Mouse (Mus musculus) forebrain, embryonic 15.5 days (tissue): ENCODE measurements around the gene Dnmbp. TPM values are rescaled to one million over a fixed set of nuclear protein-coding genes. Genes with fewer than 3 reads are reported as not detected.
"Not testable (repeated sequence)": the region's sequence is repeated elsewhere in the genome, so short reads cannot be mapped to it uniquely, and the experiment has no call there.

Experiments
- ATAC-seq: fragments of 200-750 bp; cut with Nextera tagmentation; replicated peaks from 2 replicates; pipeline ENCODE4 v1.8.0; 2017; ENCODE audit warnings: mild to moderate bottlenecking, moderate TSS enrichment, moderate library complexity
- H3K27ac ChIP-seq: fragments of 300-500 bp; sonication (generic); replicated peaks from 2 replicates; pipeline ENCODE4 v1.5.1; 2015; ENCODE audit warnings: mild to moderate bottlenecking, inconsistent platforms
- H3K27me3 ChIP-seq: fragments of 300-500 bp; sonication (generic); 2 replicates; pipeline ENCODE4 v1.6.1; 2015; ENCODE audit warnings: inconsistent platforms
- H3K36me3 ChIP-seq: fragments of 300-500 bp; sonication (generic); 2 replicates; pipeline ENCODE4 v1.6.1; 2015; ENCODE audit warnings: mild to moderate bottlenecking, inconsistent platforms
- H3K4me1 ChIP-seq: fragments of 300-500 bp; sonication (generic); 2 replicates; pipeline ENCODE4 v1.6.1; 2015; ENCODE audit warnings: inconsistent platforms
- H3K4me2 ChIP-seq: fragments of 300-500 bp; sonication (generic); replicated peaks from 2 replicates; pipeline ENCODE4 v1.6.1; 2015; ENCODE audit warnings: mild to moderate bottlenecking, inconsistent platforms
- H3K4me3 ChIP-seq: fragments of 300-500 bp; sonication (generic); 2 replicates; pipeline ENCODE4 v1.5.1; 2015; ENCODE audit warnings: mild to moderate bottlenecking, inconsistent platforms
- H3K9ac ChIP-seq: fragments of 300-500 bp; sonication (generic); replicated peaks from 2 replicates; pipeline ENCODE4 v1.6.1; 2015; ENCODE audit warnings: mild to moderate bottlenecking, inconsistent platforms
- H3K9me3 ChIP-seq: fragments of 300-500 bp; sonication (generic); 2 replicates; pipeline ENCODE4 v1.6.1; 2016; ENCODE audit warnings: inconsistent platforms
- WGBS: fragments of 180-500 bp; shearing (Covaris S2); methylation state at CpG from one replicate; pipeline ENCODE4 v1.1.7; 2015; ENCODE audit warnings: mixed read lengths; 5-methylcytosine and 5-hydroxymethylcytosine counted together
- polyA plus RNA-seq: library from polyadenylated mRNA; unstranded; fragments of >200 nt; fragmentation: Nextera tagmentation; extraction: Ambion mirVana; gene quantifications from 2 replicates; pipeline ENCODE4 v1.2.1, GENCODE M21; 2015

Gene Dnmbp
- polyA plus RNA-seq, 1 experiment from 2014 or later, result 8.7 TPM

DNA sequence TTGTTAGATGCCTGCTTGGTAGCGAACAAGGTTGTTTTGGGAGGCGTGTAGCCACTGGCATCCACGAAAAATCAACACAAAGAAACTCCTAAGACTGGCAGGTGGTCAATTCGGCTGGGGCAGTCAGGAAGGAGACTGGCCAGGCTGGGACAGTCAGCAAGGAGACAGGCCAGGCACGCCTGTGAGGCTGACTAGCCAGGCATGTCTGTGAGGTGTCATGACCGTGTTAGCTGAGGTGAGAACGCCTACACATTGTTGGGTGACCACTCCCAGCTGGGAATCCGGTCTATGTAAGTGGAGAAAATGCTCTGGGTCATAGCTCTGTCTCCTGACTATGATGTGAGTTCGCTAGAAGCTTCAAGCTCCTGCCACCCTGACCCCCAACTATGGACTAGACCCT is 22.8 kb upstream of the Dnmbp start:
- Histone ChIP-seq H3K9ac (no peak overlapping the region), H3K9me3 (no peaks in the 10 kb centered on the region), H3K4me1 (no peaks in the 10 kb centered on the region), H3K4me3 (no peak overlapping the region), H3K27me3 (no peaks in the 10 kb centered on the region), H3K4me2 (no peak overlapping the region), H3K27ac (no peak overlapping the region), H3K36me3 (no peaks in the 10 kb centered on the region)
- 79% methylated on average over 9 of the region's 9 CpGs for whole genome bisulfite sequencing
- no peak for ATAC-seq

DNA sequence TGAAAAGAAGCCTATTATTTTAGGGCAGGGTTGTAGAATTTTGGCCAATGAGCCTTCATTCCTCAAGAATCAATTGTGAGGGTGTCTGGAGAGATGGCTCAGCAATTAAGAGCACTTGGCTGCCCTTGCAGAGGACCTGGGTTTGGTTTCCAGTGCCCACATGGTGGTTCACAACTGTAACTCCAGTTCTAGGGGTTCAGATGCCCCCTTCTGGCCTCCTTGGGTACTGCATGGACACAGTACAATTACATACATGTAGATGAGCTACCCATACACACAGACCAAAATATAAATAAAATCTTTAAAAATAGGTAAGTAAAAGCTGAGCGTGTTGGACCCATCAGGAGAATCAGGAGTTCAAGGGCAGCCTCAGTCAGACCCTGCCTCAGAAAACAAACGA is 21.2 kb upstream of the Dnmbp start:
- no peaks in the 10 kb centered on the region for H3K4me1 ChIP-seq
- no peak overlapping the region for H3K27ac ChIP-seq
- H3K36me3 ChIP-seq, result no peaks in the 10 kb centered on the region
- ATAC-seq, result no peak
- no peaks in the 10 kb centered on the region for H3K9me3 ChIP-seq
- no peak overlapping the region for H3K4me3 ChIP-seq
- no peaks in the 10 kb centered on the region for H3K27me3 ChIP-seq
- no peak overlapping the region for H3K9ac ChIP-seq
- WGBS, result 79% methylated on average over 2 of the region's 2 CpGs
- no peak overlapping the region for H3K4me2 ChIP-seq

DNA sequence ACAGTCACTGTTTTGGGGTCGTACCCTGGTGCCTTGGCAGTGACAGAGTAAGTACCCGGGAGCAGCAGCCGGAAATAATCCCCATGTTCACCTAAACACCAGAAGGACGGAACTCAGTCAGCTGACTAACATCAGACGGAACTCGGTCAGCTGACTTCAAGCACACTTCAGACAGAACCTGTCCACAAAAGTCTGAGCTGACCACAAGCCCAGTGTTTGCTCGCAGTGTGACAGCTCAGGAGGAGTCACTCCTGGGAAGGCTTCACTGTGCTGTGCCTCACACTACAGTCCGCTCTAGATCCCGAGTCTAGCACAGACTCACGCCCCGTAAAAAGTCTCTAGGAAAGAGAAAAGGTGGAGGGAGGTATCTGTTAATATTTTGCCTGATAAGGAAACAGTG is 20.0 kb upstream of the Dnmbp start:
- no peaks in the 10 kb centered on the region for H3K27me3 ChIP-seq
- H3K9me3 ChIP-seq, result no peaks in the 10 kb centered on the region
- no peak for ATAC-seq
- no peak overlapping the region for H3K4me3 ChIP-seq
- no peak overlapping the region for H3K9ac ChIP-seq
- no peaks in the 10 kb centered on the region for H3K4me1 ChIP-seq
- no peak overlapping the region for H3K27ac ChIP-seq
- no peak overlapping the region for H3K4me2 ChIP-seq
- H3K36me3 ChIP-seq, result no peaks in the 10 kb centered on the region
- WGBS, result 89% methylated on average over 11 of the region's 11 CpGs

DNA sequence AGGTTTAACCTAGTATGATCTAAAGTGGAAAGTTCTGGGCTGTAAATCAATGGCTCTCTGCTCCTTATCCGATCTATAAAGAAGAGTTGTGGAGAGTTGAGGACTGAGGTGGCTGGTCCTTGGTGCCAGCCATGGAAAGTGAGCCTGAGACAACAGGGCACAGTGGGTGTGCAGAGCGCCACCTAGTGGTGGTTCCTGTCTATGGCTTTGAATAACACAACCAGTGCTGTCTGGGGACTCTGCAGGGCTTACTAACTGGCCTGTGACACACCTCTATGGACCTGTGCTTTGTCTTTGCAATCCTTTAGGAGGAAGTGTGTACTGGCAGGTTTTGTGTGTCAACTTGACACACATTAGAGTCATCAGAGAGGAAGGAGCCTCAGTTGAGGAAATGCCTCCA is 19.2 kb upstream of the Dnmbp start:
- Histone ChIP-seq H3K4me3 (no peak overlapping the region), H3K4me2 (no peak overlapping the region)
- ATAC-seq, result no peak

DNA sequence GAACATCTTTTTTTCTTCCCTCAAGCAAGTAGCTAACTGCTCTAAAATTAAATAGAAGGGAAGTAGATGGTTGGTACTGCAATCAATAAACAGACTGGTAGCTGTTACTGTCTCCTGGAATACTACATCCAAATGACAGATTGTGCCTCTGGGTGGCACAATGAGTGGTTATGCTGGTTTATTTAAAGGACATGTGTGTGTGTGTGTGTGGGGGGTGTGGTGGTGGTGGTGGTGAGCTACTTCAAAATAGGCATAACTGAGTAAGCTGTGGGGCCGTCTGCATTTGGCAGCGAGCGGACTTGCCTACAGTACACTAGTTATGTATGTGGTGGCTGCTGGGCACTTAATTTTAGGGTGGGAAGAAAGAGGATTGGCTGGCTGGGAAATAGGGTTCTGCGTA is 17.9 kb upstream of the Dnmbp start:
- H3K27me3 ChIP-seq, result no peaks in the 10 kb centered on the region
- no peaks in the 10 kb centered on the region for H3K4me1 ChIP-seq
- no peak for ATAC-seq
- no peak overlapping the region for H3K9ac ChIP-seq
- H3K9me3 ChIP-seq, result no peaks in the 10 kb centered on the region
- no peak overlapping the region for H3K4me2 ChIP-seq
- 88% methylated on average over 4 of the region's 4 CpGs for WGBS
- no peaks in the 10 kb centered on the region for H3K36me3 ChIP-seq
- H3K27ac ChIP-seq, result no peak overlapping the region
- no peak overlapping the region for H3K4me3 ChIP-seq

More for the DNA sequence above, 19.2 kb upstream of the Dnmbp start:
- Histone ChIP-seq H3K36me3 (no peaks in the 10 kb centered on the region), H3K27ac (no peak overlapping the region), H3K4me1 (no peaks in the 10 kb centered on the region), H3K27me3 (no peaks in the 10 kb centered on the region), H3K9me3 (no peaks in the 10 kb centered on the region), H3K9ac (no peak overlapping the region)
- 32% methylated on average over 2 of the region's 2 CpGs for WGBS

DNA sequence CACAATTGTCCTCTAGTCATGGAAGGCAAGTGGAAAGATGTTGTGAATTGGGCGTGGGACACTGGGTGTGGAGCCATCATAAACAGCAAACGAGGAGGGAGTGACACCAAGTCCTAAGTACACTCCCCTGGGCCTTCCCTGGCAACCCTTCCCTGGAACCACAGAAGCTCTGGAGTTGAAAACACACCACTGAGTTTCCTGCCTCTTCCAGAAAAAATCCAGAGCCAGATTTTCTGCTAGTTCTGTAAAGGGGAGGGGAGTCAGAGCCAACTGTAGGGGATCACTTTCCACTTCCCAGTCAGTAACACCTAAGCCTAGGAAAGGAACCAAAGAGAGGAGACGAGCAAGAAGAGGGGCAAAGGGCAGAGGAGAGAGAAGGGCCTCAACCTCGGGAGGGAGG is 17.4 kb upstream of the Dnmbp start:
- Histone ChIP-seq H3K27me3 (no peaks in the 10 kb centered on the region), H3K36me3 (no peaks in the 10 kb centered on the region), H3K9ac (no peak overlapping the region), H3K4me3 (no peak overlapping the region), H3K27ac (no peak overlapping the region), H3K4me2 (no peak overlapping the region), H3K9me3 (no peaks in the 10 kb centered on the region), H3K4me1 (no peaks in the 10 kb centered on the region)
- 24% methylated on average over 4 of the region's 4 CpGs for WGBS
- no peak for ATAC-seq

DNA sequence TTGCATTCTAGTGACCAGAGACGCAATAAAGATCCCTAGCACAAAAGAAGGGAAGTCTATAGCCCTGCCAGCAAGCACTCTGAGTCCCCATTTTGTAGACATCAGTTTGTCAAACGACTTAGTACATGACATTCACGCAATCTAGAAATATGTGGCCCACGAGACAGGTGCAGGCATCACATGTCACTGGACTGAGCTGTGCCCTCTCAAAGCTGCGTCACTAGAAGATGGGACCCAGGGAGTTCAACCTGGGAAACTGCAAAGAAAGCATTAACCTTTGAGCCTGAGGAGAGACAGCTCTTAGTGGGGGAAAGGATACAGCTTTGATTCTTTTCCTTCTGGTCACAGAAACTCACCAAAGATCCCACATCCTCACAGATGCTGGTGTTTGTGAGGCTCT is 15.3 kb upstream of the Dnmbp start:
- Histone ChIP-seq H3K27me3 (no peaks in the 10 kb centered on the region), H3K4me2 (no peak overlapping the region), H3K9me3 (no peaks in the 10 kb centered on the region), H3K4me1 (no peaks in the 10 kb centered on the region), H3K9ac (no peak overlapping the region), H3K27ac (no peak overlapping the region), H3K4me3 (no peak overlapping the region), H3K36me3 (no peaks in the 10 kb centered on the region)
- no peak for ATAC-seq
- WGBS, result 79% methylated on average over 5 of the region's 5 CpGs

DNA sequence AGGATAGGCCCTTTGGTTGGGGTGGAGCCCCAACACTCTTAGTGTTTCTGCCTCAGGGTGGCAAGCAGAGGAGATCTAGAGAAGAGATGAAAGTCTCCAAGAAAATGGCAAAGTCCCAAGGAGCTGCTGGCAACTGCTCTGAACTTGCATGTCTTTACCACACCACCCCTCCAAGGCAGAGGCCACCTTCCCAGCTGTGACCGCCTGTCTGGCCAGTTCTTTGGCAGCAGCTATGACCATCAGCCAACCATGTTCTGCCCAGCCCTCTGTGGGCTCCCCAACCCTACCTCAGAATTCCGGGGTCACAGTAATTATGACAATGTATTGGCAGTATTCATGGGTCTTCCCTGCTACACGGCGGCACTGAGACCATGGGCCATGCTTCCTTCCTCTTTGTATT is 14.9 kb upstream of the Dnmbp start:
- no peak overlapping the region for H3K27ac ChIP-seq
- H3K9ac ChIP-seq, result no peak overlapping the region
- H3K4me3 ChIP-seq, result no peak overlapping the region
- no peaks in the 10 kb centered on the region for H3K4me1 ChIP-seq
- H3K9me3 ChIP-seq, result no peaks in the 10 kb centered on the region
- H3K36me3 ChIP-seq, result no peaks in the 10 kb centered on the region
- 85% methylated on average over 4 of the region's 4 CpGs for WGBS
- no peak for ATAC-seq
- no peaks in the 10 kb centered on the region for H3K27me3 ChIP-seq
- no peak overlapping the region for H3K4me2 ChIP-seq

DNA sequence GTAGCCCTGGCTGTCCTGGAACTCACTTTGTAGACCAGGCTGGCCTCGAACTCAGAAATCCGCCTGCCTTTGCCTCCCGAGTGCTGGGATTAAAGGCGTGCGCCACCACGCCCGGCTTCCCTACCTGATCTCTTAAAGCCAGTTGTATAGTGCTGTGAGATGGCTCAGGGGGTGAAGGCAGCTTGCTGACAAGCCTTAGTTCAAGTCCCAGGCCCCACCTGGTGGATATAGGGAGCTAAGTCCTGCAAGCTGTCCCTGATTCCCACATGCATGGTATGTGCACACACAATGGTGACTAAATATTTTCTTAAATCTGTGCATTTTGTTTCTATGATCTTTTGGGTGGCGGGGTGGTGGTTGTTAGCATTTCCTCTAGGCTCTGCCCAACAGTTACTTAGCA is 12.9 kb upstream of the Dnmbp start:
- not testable (repeated sequence) for H3K4me3 ChIP-seq, H3K27ac ChIP-seq, H3K36me3 ChIP-seq, H3K4me1 ChIP-seq, H3K4me2 ChIP-seq, ATAC-seq, H3K9me3 ChIP-seq, H3K9ac ChIP-seq, H3K27me3 ChIP-seq
- 79% methylated on average over 8 of the region's 8 CpGs for WGBS

DNA sequence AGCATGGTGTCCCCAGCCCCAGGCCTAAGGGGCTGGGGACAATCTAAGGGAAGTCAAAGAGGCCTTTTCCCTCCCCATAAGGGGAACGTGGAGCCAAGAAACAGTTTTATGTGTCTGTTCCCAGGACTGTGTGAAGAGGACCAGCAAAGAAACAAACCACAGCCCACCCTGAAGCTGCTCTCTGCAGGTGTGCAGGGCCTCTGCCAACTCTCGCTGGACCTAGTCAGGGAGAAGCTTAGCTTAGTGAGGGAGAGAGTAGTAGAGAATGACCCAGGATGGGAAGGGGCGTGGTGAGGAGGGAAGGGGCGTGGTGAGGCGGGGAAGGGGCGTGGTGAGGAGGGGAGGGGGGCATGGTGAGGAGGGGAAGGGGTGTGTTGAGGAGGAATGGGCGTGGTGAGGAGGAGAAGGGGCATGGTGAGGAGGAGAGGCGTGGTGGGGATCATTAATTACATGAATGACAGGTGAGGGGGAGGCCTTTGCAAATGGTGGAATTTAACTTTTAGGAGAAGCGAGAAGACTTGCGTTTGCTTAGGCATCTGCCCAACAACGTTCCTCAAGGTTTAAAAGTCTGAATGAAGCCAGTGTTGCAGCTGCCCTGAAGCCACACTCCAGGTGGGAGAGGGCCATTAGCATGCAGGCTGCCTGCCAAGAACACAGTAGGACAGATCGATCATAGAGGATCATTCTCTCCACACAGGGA is 9.3 kb upstream of the Dnmbp start:
- 5% methylated on average over 12 of the region's 12 CpGs for WGBS
- no peak overlapping the region for H3K27ac ChIP-seq
- H3K4me1 ChIP-seq, result 0 out of 2 replicates have a peak, but pooled peaks cover 3% of the 10 kb centered on the region
- no peak overlapping the region for H3K9ac ChIP-seq
- H3K27me3 ChIP-seq, result no peaks in the 10 kb centered on the region
- H3K9me3 ChIP-seq, result no peaks in the 10 kb centered on the region
- no peak overlapping the region for H3K4me3 ChIP-seq
- no peaks in the 10 kb centered on the region for H3K36me3 ChIP-seq
- no peak overlapping the region for H3K4me2 ChIP-seq
- ATAC-seq, result no peak

DNA sequence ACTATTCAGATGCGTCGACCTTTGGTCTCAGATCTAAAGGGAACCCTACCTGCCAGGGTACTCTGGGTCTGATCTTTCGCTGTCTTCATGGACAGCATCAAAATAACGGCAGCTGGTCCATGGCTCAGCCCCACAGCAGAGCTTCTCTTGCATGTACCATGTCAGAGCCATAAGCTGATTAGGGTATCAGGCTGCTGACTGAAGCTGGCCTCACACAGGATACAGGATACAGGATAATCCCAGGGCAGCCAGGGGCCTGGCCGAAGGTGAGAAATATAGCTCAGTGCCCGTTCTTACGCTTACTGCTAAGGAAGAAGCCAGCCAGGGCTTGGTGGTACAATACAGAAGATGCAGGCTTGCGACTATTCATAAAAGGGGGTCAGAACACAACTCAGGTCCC is 4.6 kb upstream of the Dnmbp start:
- WGBS, result 90% methylated on average over 8 of the region's 8 CpGs
- no peak overlapping the region for H3K9ac ChIP-seq

DNA sequence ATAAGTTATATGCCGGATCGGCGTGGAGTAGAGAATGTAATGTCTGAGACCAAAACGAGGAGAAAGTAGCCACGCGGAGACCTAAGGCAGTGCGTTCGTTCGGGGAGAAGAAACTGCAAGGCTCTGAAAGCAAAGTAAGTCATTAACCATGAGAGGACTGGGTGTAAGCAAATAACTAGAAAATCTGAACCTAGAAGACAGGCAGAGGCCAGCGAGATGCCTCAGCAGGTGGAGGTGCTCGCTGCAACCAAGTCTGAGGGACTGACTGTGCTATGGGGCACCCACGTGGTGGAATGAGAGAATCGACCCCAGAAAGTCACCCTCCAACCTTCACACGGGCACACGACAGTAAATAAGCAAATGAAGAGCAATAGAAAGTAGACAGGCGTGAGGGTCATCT is 3.1 kb upstream of the Dnmbp start:
- Histone ChIP-seq H3K4me3 (no peak overlapping the region), H3K4me1 (peaks cover 8% of the 10 kb centered on the region; the same call in 1 of the 2 replicates), H3K27me3 (no peaks in the 10 kb centered on the region), H3K9ac (no peak overlapping the region), H3K36me3 (no peaks in the 10 kb centered on the region), H3K4me2 (no peak overlapping the region), H3K27ac (no peak overlapping the region), H3K9me3 (no peaks in the 10 kb centered on the region)
- no peak for ATAC-seq
- WGBS, result 79% methylated on average over 16 of the region's 16 CpGs

More for the DNA sequence above, 4.6 kb upstream of the Dnmbp start:
- Histone ChIP-seq H3K27ac (no peak overlapping the region), H3K4me2 (no peak overlapping the region), H3K27me3 (no peaks in the 10 kb centered on the region), H3K36me3 (no peaks in the 10 kb centered on the region), H3K4me1 (peaks cover 8% of the 10 kb centered on the region; the same call in 1 of the 2 replicates), H3K9me3 (no peaks in the 10 kb centered on the region), H3K4me3 (no peak overlapping the region)
- no peak for ATAC-seq

DNA sequence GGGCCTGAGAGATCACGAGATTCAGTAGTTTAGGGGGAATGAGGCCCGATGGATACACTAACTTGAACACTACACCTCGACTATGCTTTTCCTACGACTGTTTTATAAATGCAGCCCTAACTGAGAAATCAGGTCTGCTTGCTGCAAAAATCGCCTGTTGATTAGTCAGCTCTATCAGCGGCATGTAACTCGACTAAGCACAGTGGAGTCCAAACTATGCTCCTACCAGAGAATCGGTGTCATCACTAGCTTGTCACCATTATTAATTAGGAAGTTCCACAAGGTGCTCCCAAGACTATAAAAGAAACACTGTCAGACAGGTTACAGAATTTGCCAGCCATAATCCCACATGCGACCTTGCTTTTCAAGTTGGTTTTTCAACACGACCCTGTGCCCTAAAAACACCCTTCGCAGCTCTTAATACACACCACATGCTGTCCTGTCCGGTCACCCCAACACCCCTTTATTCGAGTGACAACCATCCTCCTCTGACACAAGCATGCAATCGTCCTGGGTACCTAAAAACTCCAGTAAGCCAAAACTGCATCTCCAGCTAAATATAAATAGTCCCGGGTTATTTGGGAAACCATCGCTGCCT is 721 bp downstream of the Dnmbp start:
- no peak; the same call in 1 of the 2 replicates for ATAC-seq
- no peaks in the 10 kb centered on the region for H3K36me3 ChIP-seq
- WGBS, result 32% methylated on average over 16 of the region's 16 CpGs
- H3K4me3 ChIP-seq, result peak overlapping the region; percentile 86
- peak overlapping the region; percentile 81 for H3K4me2 ChIP-seq
- no peak overlapping the region for H3K27ac ChIP-seq
- no peaks in the 10 kb centered on the region for H3K27me3 ChIP-seq
- H3K4me1 ChIP-seq, result peaks cover 8% of the 10 kb centered on the region; the same call in 1 of the 2 replicates
- H3K9ac ChIP-seq, result peak overlapping the region; percentile 81
- no peaks in the 10 kb centered on the region for H3K9me3 ChIP-seq
